Mouse (Mus musculus): ENCODE measurements around the gene Cald1.

Cald1 gene

GRCm38 (mm10) chr6:34613122-34613521 lies 14.8 kb downstream of the Cald1 start:
- no peak for ATAC-seq (ENCODE audit: low TSS enrichment)

- ATAC-seq (ENCODE audit: low TSS enrichment) = no peak
Observed at GRCm38 (mm10) chr6:34615419-34615818, 17.1 kb downstream of the Cald1 start.

GRCm38 (mm10) chr6:34619494-34619893 lies 21.2 kb downstream of the Cald1 start:
- no peak for ATAC-seq (ENCODE audit: low TSS enrichment)

GRCm38 (mm10) chr6:34620242-34620641 lies 21.9 kb downstream of the Cald1 start:
- ATAC-seq (ENCODE audit: low TSS enrichment) = no peak

GRCm38 (mm10) chr6:34622865-34623264 lies 24.6 kb downstream of the Cald1 start:
- no peak for ATAC-seq (ENCODE audit: low TSS enrichment)

GRCm38 (mm10) chr6:34623290-34623689 lies 25.0 kb downstream of the Cald1 start:
- no peak for ATAC-seq (ENCODE audit: low TSS enrichment)

GRCm38 (mm10) chr6:34624536-34624935 lies 26.2 kb downstream of the Cald1 start:
- ATAC-seq (ENCODE audit: low TSS enrichment) = no peak

GRCm38 (mm10) chr6:34626586-34627245 lies 28.4 kb downstream of the Cald1 start:
- no peak for ATAC-seq (ENCODE audit: low TSS enrichment)

- no peak for ATAC-seq (ENCODE audit: low TSS enrichment)
Observed at GRCm38 (mm10) chr6:34628131-34628530, 29.8 kb downstream of the Cald1 start.

GRCm38 (mm10) chr6:34633776-34634175 lies 35.5 kb downstream of the Cald1 start:
- ATAC-seq (ENCODE audit: low TSS enrichment) = no peak

GRCm38 (mm10) chr6:34637588-34638438 lies 39.5 kb downstream of the Cald1 start:
- ATAC-seq (ENCODE audit: low TSS enrichment) = no peak

GRCm38 (mm10) chr6:34638667-34639066 lies 40.4 kb downstream of the Cald1 start:
- ATAC-seq (ENCODE audit: low TSS enrichment) = no peak

GRCm38 (mm10) chr6:34640226-34640625 lies 41.9 kb downstream of the Cald1 start:
- no peak for ATAC-seq (ENCODE audit: low TSS enrichment)

GRCm38 (mm10) chr6:34641081-34641480 lies 42.8 kb downstream of the Cald1 start:
- no peak for ATAC-seq (ENCODE audit: low TSS enrichment)

- ATAC-seq (ENCODE audit: low TSS enrichment) = peak; percentile 91
Observed at GRCm38 (mm10) chr6:34642075-34642547, 43.8 kb downstream of the Cald1 start.

- ATAC-seq (ENCODE audit: low TSS enrichment) = no peak
Observed at GRCm38 (mm10) chr6:34648017-34648787, 49.9 kb downstream of the Cald1 start.

GRCm38 (mm10) chr6:34651298-34651697 lies 53.0 kb downstream of the Cald1 start:
- ATAC-seq (ENCODE audit: low TSS enrichment) = no peak

GRCm38 (mm10) chr6:34655719-34656118 lies 57.4 kb downstream of the Cald1 start:
- no peak for ATAC-seq (ENCODE audit: low TSS enrichment)

GRCm38 (mm10) chr6:34658791-34659190 lies 60.5 kb downstream of the Cald1 start:
- ATAC-seq (ENCODE audit: low TSS enrichment) = no peak

GRCm38 (mm10) chr6:34660724-34661123 lies 62.4 kb downstream of the Cald1 start:
- ATAC-seq (ENCODE audit: low TSS enrichment) = no peak

- ATAC-seq (ENCODE audit: low TSS enrichment) = no peak
Observed at GRCm38 (mm10) chr6:34662626-34663025, 64.3 kb downstream of the Cald1 start.

- ATAC-seq (ENCODE audit: low TSS enrichment) = no peak
Observed at GRCm38 (mm10) chr6:34664291-34664690, 66.0 kb downstream of the Cald1 start.
